Mouse (Mus musculus) midbrain, embryonic 11.5 days (tissue): ENCODE measurements around the gene Tff2. TPM values are rescaled to one million over a fixed set of nuclear protein-coding genes. Genes with fewer than 3 reads are reported as not detected.

Experiments
- ATAC-seq: fragments of 200-750 bp; cut with Nextera tagmentation; 2 replicates; pipeline ENCODE4 v1.8.0; 2017; ENCODE audit warnings: moderate TSS enrichment, moderate library complexity; ENCODE audit not compliant: low FRiP score
- DNase-seq: peaks from one replicate; pipeline ENCODE4 v3.0.0; 2015; ENCODE audit warnings: low spot score; ENCODE audit errors: missing footprints
- H3K27ac ChIP-seq: fragments of 300-500 bp; sonication (generic); 2 replicates; pipeline ENCODE4 v1.5.1; 2014; ENCODE audit warnings: low read depth, low read length
- H3K27me3 ChIP-seq: fragments of 300-500 bp; sonication (generic); 2 replicates; pipeline ENCODE4 v1.6.1; 2014; ENCODE audit warnings: mild to moderate bottlenecking, low read length, moderate library complexity, mixed read lengths; ENCODE audit not compliant: control insufficient read depth, insufficient read depth
- H3K36me3 ChIP-seq: fragments of 300-500 bp; sonication (generic); 2 replicates; pipeline ENCODE4 v1.6.1; 2014; ENCODE audit warnings: mild to moderate bottlenecking, low read length, moderate library complexity, mixed read lengths; ENCODE audit not compliant: control insufficient read depth, insufficient read depth
- H3K4me1 ChIP-seq: fragments of 300-500 bp; sonication (generic); 2 replicates; pipeline ENCODE4 v1.6.1; 2014; ENCODE audit warnings: low read length; ENCODE audit not compliant: control insufficient read depth, insufficient read depth
- H3K4me2 ChIP-seq: fragments of 300-500 bp; sonication (generic); 2 replicates; pipeline ENCODE4 v1.6.1; 2014; ENCODE audit warnings: mild to moderate bottlenecking, moderate library complexity
- H3K4me3 ChIP-seq: fragments of 300-500 bp; sonication (generic); 2 replicates; pipeline ENCODE4 v1.5.1; 2014; ENCODE audit warnings: low read depth, low read length
- H3K9ac ChIP-seq: fragments of 300-500 bp; sonication (generic); 2 replicates; pipeline ENCODE4 v1.6.1; 2014; ENCODE audit warnings: low read length
- H3K9me3 ChIP-seq: fragments of 300-500 bp; sonication (generic); 2 replicates; pipeline ENCODE4 v1.6.1; 2016; ENCODE audit warnings: low read length; ENCODE audit not compliant: control insufficient read depth
- WGBS: fragments of 180-500 bp; shearing (Covaris S2); extraction: QIAGEN DNeasy Blood & Tissue Kit; methylation state at CpG from one replicate; pipeline ENCODE4 v1.1.7; 2014; 5-methylcytosine and 5-hydroxymethylcytosine counted together
- polyA plus RNA-seq: library from polyadenylated mRNA; unstranded; fragments of >200 nt; fragmentation: Nextera tagmentation; extraction: Ambion mirVana; gene quantifications from 2 replicates; pipeline ENCODE4 v1.2.1, GENCODE M21; 2014

The Tff2 gene
- polyA plus RNA-seq, 1 experiment from 2014 or later = not detected

- no peaks in the 10 kb centered on the region for H3K36me3 ChIP-seq
- H3K9ac ChIP-seq = no peak overlapping the region
- no peak overlapping the region for H3K27ac ChIP-seq
- WGBS = 57% methylated on average over 5 of the region's 5 CpGs
- no peaks in the 10 kb centered on the region for H3K9me3 ChIP-seq
- no peak for DNase-seq
- no peak overlapping the region for H3K4me3 ChIP-seq
- no peaks in the 10 kb centered on the region for H3K27me3 ChIP-seq
- no peak overlapping the region for H3K4me2 ChIP-seq
- H3K4me1 ChIP-seq = no peaks in the 10 kb centered on the region
- no peak for ATAC-seq
Measured at GRCm38 (mm10) chr17:31152512-31152911, 8.4 kb upstream of the Tff2 start.

DNA sequence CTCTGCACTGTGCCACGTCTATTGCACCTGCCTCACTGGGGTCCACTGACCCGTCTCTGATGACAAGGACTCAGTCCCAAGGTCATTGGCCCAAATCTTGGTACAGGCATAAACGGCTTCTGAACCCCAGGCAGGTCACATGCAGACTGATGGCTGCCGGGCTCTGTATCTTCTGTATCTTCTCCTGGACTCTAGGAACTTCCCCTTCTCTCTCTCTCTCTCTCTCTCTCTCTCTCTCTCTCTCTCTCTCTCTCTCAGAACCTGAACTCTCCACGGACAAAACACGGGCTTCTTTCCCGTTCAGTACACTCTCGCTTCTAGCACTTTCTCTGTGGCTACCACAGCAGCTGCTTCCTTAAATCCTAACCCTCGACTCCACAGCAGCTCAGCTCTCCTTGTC lies 1.9 kb upstream of the Tff2 start:
- Histone ChIP-seq H3K9ac (no peak overlapping the region), H3K27ac (no peak overlapping the region), H3K4me3 (no peak overlapping the region), H3K4me2 (no peak overlapping the region), H3K36me3 (no peaks in the 10 kb centered on the region), H3K9me3 (no peaks in the 10 kb centered on the region), H3K4me1 (no peaks in the 10 kb centered on the region), H3K27me3 (no peaks in the 10 kb centered on the region)
- WGBS = 81% methylated on average over 9 of the region's 9 CpGs
- DNase-seq (no peak), ATAC-seq (no peak)

DNA sequence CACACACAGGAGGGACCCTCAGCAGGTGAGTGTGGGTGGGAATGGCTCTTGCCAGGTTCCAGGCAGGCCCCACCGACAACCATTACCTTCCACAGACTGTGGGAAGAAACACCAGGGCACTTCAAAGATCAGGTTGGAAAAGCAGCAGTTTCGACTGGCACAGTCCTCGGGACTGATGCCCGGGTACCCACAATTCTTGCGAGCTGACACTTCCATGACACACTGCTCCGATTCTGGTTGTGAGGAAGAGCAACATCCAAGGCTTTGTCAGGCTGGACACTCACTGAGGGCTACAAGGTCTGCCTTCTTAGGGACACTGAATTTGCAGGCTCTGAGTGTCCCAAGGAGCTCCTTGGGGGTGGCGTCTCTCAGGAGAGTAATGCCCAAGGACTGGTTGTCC lies 2.0 kb downstream of the Tff2 start:
- H3K9me3 ChIP-seq = no peaks in the 10 kb centered on the region
- no peak overlapping the region for H3K27ac ChIP-seq
- DNase-seq (no peak), ATAC-seq (no peak)
- H3K36me3 ChIP-seq = no peaks in the 10 kb centered on the region
- 93% methylated on average over 7 of the region's 7 CpGs for WGBS
- H3K4me3 ChIP-seq = no peak overlapping the region
- no peak overlapping the region for H3K4me2 ChIP-seq
- no peaks in the 10 kb centered on the region for H3K27me3 ChIP-seq
- H3K9ac ChIP-seq = no peak overlapping the region
- no peaks in the 10 kb centered on the region for H3K4me1 ChIP-seq

- H3K27me3 ChIP-seq = no peaks in the 10 kb centered on the region
- ATAC-seq (no peak), DNase-seq (no peak)
- no peaks in the 10 kb centered on the region for H3K9me3 ChIP-seq
- H3K4me2 ChIP-seq = no peak overlapping the region
- H3K4me3 ChIP-seq = no peak overlapping the region
- no peak overlapping the region for H3K27ac ChIP-seq
- H3K4me1 ChIP-seq = no peaks in the 10 kb centered on the region
- WGBS = 15% methylated on average over 5 of the region's 5 CpGs
- H3K36me3 ChIP-seq = no peaks in the 10 kb centered on the region
- no peak overlapping the region for H3K9ac ChIP-seq
Measured at GRCm38 (mm10) chr17:31138398-31138797, 5.7 kb downstream of the Tff2 start.

GRCm38 (mm10) chr17:31136821-31137220 lies 7.3 kb downstream of the Tff2 start:
- no peak overlapping the region for H3K4me2 ChIP-seq
- no peak overlapping the region for H3K27ac ChIP-seq
- no peak overlapping the region for H3K9ac ChIP-seq
- H3K27me3 ChIP-seq = no peaks in the 10 kb centered on the region
- no peaks in the 10 kb centered on the region for H3K9me3 ChIP-seq
- no peak for DNase-seq
- H3K4me1 ChIP-seq = no peaks in the 10 kb centered on the region
- whole genome bisulfite sequencing = 96% methylated on average over 1 of the region's 1 CpGs
- H3K36me3 ChIP-seq = no peaks in the 10 kb centered on the region
- no peak overlapping the region for H3K4me3 ChIP-seq
- ATAC-seq = no peak

- ATAC-seq = no peak
- WGBS = 65% methylated on average over 3 of the region's 3 CpGs
Measured at GRCm38 (mm10) chr17:31136291-31136690, 7.8 kb downstream of the Tff2 start.

DNA sequence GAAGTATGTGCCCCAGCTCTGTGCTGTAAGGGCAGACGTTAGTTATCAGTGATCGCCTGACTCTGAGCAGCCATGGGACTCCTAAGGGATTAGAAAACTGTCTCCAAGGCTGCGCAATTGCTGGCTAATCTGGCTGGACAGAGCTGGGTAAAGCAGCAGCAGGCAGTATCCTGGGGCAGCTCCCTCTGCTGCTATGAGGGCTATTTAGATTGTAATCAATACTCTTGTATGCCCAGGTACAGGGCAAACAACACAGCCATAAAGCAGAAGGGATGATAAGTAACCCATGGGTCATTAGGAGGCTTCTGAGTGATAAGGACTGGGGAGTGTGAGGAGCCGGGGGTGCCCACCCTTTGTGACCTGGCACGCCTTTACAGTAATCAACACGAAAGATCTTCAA lies 9.2 kb downstream of the Tff2 start:
- no peaks in the 10 kb centered on the region for H3K4me1 ChIP-seq
- no peaks in the 10 kb centered on the region for H3K36me3 ChIP-seq
- no peak for DNase-seq
- ATAC-seq = no peak
- H3K9ac ChIP-seq = no peak overlapping the region
- WGBS = 81% methylated on average over 6 of the region's 6 CpGs
- no peak overlapping the region for H3K4me3 ChIP-seq
- H3K27ac ChIP-seq = no peak overlapping the region
- no peaks in the 10 kb centered on the region for H3K27me3 ChIP-seq
- no peaks in the 10 kb centered on the region for H3K9me3 ChIP-seq
- H3K4me2 ChIP-seq = no peak overlapping the region

More at GRCm38 (mm10) chr17:31136291-31136690, 7.8 kb downstream of the Tff2 start:
- Histone ChIP-seq H3K9me3 (no peaks in the 10 kb centered on the region), H3K9ac (no peak overlapping the region), H3K4me3 (no peak overlapping the region), H3K4me1 (no peaks in the 10 kb centered on the region), H3K27me3 (no peaks in the 10 kb centered on the region), H3K36me3 (no peaks in the 10 kb centered on the region), H3K4me2 (no peak overlapping the region), H3K27ac (no peak overlapping the region)
- no peak for DNase-seq

GRCm38 (mm10) chr17:31133776-31134175 lies 10.3 kb downstream of the Tff2 start:
- no peaks in the 10 kb centered on the region for H3K27me3 ChIP-seq
- H3K4me1 ChIP-seq = peaks cover 5% of the 10 kb centered on the region; the same call in 1 of the 2 replicates
- H3K9ac ChIP-seq = no peak overlapping the region
- no peaks in the 10 kb centered on the region for H3K9me3 ChIP-seq
- ATAC-seq (no peak), DNase-seq (no peak)
- no peak overlapping the region for H3K27ac ChIP-seq
- no peak overlapping the region for H3K4me2 ChIP-seq
- WGBS = 86% methylated on average over 15 of the region's 15 CpGs
- no peaks in the 10 kb centered on the region for H3K36me3 ChIP-seq
- no peak overlapping the region for H3K4me3 ChIP-seq

DNA sequence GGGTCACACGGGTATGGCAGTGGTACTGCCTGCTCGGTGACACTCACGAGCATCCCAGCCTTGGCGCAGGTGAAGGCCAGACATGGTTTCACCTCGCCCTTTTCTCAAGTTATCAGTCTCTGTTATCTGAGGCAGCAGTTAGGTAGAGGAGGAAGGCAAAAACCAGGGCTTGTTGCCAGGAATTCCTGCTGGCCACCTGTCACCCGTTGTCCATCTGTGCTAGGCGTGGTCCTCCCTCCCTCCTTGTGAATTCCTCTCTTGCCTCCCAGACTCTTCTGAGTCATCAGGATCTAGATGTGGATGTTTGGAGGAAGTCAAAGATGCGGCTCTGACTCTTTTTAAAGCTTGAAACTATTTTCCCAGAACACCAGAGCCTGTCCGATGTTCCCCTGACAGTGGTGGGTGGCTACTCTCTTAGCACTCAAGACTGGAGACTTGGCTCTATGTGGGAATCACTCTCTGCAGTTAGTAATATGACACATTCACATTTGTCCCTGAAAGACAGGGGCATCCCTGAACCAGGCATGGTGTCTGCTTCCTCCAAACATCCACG lies 12.7 kb downstream of the Tff2 start:
- 90% methylated on average over 10 of the region's 10 CpGs for WGBS

More for the DNA sequence above, 12.7 kb downstream of the Tff2 start:
- Histone ChIP-seq H3K4me3 (no peak overlapping the region), H3K27me3 (no peaks in the 10 kb centered on the region), H3K36me3 (no peaks in the 10 kb centered on the region; the same call in 1 of the 2 replicates), H3K9ac (no peak overlapping the region), H3K4me2 (no peak overlapping the region), H3K27ac (no peak overlapping the region), H3K9me3 (no peaks in the 10 kb centered on the region), H3K4me1 (peaks cover 5% of the 10 kb centered on the region; the same call in 1 of the 2 replicates)
- ATAC-seq (no peak), DNase-seq (no peak)
